Mouse (Mus musculus) lung, embryonic 16.5 days (tissue): ENCODE data around the gene Pitpnm2. TPM values are rescaled to one million over a fixed set of nuclear protein-coding genes. Genes with fewer than 3 reads are reported as not detected.

Experiments
- ATAC-seq: fragments of 200-750 bp; cut with Nextera tagmentation; 2 replicates; pipeline ENCODE4 v1.8.0; 2017; ENCODE audit warnings: low read depth, mild to moderate bottlenecking, moderate library complexity
- H3K27ac ChIP-seq: fragments of 300-500 bp; sonication (generic); 2 replicates; pipeline ENCODE4 v1.5.1; 2014; ENCODE audit warnings: mild to moderate bottlenecking, control low read depth, low read length
- H3K27me3 ChIP-seq: fragments of 300-500 bp; sonication (generic); 2 replicates; pipeline ENCODE4 v1.6.1; 2014; ENCODE audit warnings: low read depth, low read length, mixed read lengths; ENCODE audit not compliant: control insufficient read depth, insufficient read depth
- H3K36me3 ChIP-seq: fragments of 300-500 bp; sonication (generic); 2 replicates; pipeline ENCODE4 v1.6.1; 2014; ENCODE audit warnings: low read length; ENCODE audit not compliant: control insufficient read depth, insufficient read depth
- H3K4me1 ChIP-seq: fragments of 300-500 bp; sonication (generic); replicated peaks from 2 replicates; pipeline ENCODE4 v1.6.1; 2014; ENCODE audit warnings: low read length, mixed read lengths; ENCODE audit not compliant: control insufficient read depth, insufficient read depth
- H3K4me2 ChIP-seq: fragments of 300-500 bp; sonication (generic); 2 replicates; pipeline ENCODE4 v1.6.1; 2014; ENCODE audit warnings: low read depth, low read length, control low read depth
- H3K4me3 ChIP-seq: fragments of 300-500 bp; sonication (generic); 2 replicates; pipeline ENCODE4 v1.5.1; 2014; ENCODE audit warnings: mild to moderate bottlenecking, low read length, control low read depth
- H3K9ac ChIP-seq: fragments of 300-500 bp; sonication (generic); 2 replicates; pipeline ENCODE4 v1.6.1; 2014; ENCODE audit warnings: low read length, control low read depth
- H3K9me3 ChIP-seq: fragments of 300-500 bp; sonication (generic); 2 replicates; pipeline ENCODE4 v1.6.1; 2016; ENCODE audit warnings: low read length; ENCODE audit not compliant: control insufficient read depth
- WGBS: fragments of 180-500 bp; shearing (Covaris S2); extraction: QIAGEN DNeasy Blood & Tissue Kit; methylation state at CpG from one replicate; pipeline ENCODE4 v1.1.7; 2014; 5-methylcytosine and 5-hydroxymethylcytosine counted together
- polyA plus RNA-seq: library from polyadenylated mRNA; unstranded; fragments of >200 nt; fragmentation: Nextera tagmentation; extraction: Ambion mirVana; gene quantifications from 2 replicates; pipeline ENCODE4 v1.2.1, GENCODE M21; 2015

The Pitpnm2 gene
- polyA plus RNA-seq, 1 experiment from 2014 or later = 6.6 TPM

GRCm38 (mm10) chr5:124227193-124227592 lies 22.4 kb downstream of the Pitpnm2 start:
- H3K27ac ChIP-seq = no peak overlapping the region
- WGBS = 48% methylated on average over 6 of the region's 6 CpGs
- H3K9ac ChIP-seq = no peak overlapping the region
- H3K27me3 ChIP-seq = no peaks in the 10 kb centered on the region
- H3K4me3 ChIP-seq = no peak overlapping the region
- no peaks in the 10 kb centered on the region for H3K9me3 ChIP-seq
- no peak overlapping the region for H3K4me2 ChIP-seq
- peaks cover 25% of the 10 kb centered on the region for H3K4me1 ChIP-seq
- no peak; the same call in 1 of the 2 replicates for ATAC-seq
- no peaks in the 10 kb centered on the region for H3K36me3 ChIP-seq

GRCm38 (mm10) chr5:124226494-124226893 lies 23.1 kb downstream of the Pitpnm2 start:
- Histone ChIP-seq H3K36me3 (no peaks in the 10 kb centered on the region), H3K4me1 (peaks cover 30% of the 10 kb centered on the region), H3K9ac (no peak overlapping the region), H3K27ac (no peak overlapping the region), H3K27me3 (no peaks in the 10 kb centered on the region), H3K9me3 (no peaks in the 10 kb centered on the region), H3K4me3 (no peak overlapping the region), H3K4me2 (no peak overlapping the region)
- 79% methylated on average over 4 of the region's 4 CpGs for WGBS
- no peak for ATAC-seq

DNA sequence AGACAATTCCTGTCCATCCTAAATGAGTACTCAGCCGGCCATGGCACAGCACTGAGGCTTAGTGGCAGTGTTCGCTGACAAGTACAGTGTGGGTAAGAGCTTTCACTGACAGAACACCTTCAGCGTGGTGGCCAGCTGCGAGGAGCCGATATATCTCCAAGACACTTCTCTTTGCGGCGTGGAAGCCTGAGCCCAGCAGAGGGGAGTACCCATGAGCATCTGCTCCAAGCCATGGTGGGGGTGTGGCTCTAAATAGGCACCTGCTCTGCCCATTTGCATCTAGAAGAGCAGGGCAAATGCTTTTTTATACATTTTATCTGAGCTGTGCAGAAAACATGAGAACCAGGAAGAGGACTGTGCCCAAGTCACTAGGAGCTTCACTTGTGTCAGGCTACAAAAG lies 23.7 kb downstream of the Pitpnm2 start:
- Histone ChIP-seq H3K9ac (no peak overlapping the region), H3K4me1 (peaks cover 36% of the 10 kb centered on the region)
- ATAC-seq = no peak

GRCm38 (mm10) chr5:124224321-124225092 lies 25.1 kb downstream of the Pitpnm2 start:
- Histone ChIP-seq H3K4me1 (peaks cover 39% of the 10 kb centered on the region), H3K9ac (no peak overlapping the region), H3K9me3 (no peaks in the 10 kb centered on the region), H3K27me3 (no peaks in the 10 kb centered on the region), H3K4me2 (no peak overlapping the region), H3K4me3 (no peak overlapping the region), H3K27ac (no peak overlapping the region), H3K36me3 (no peaks in the 10 kb centered on the region)
- peak; percentile 27 for ATAC-seq
- WGBS = 44% methylated on average over 16 of the region's 16 CpGs

More for the DNA sequence above, 23.7 kb downstream of the Pitpnm2 start:
- Histone ChIP-seq H3K27ac (no peak overlapping the region), H3K4me3 (no peak overlapping the region), H3K4me2 (no peak overlapping the region), H3K27me3 (no peaks in the 10 kb centered on the region), H3K36me3 (no peaks in the 10 kb centered on the region), H3K9me3 (no peaks in the 10 kb centered on the region)
- WGBS = 87% methylated on average over 7 of the region's 7 CpGs

DNA sequence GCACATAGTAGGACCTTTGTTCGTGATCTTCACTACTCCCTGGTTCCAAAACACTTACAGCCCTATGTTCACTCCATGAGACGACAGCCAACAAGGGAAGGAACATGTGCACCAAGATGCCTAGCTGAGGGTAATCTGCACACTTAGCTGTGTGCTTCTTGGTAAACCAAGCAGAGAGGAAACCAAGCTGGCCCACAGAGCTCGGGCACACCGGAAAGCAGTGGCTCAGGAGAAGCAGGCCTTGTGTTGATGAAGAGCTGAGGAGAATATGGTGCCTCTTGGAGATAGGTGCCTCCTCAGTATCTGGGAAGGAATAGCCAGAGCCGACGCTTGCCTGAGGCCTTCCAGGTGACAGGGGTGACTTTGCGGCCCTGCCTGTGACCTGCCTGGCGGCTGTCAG lies 26.0 kb downstream of the Pitpnm2 start:
- Histone ChIP-seq H3K27me3 (no peaks in the 10 kb centered on the region), H3K4me1 (peaks cover 48% of the 10 kb centered on the region), H3K36me3 (no peaks in the 10 kb centered on the region), H3K9ac (no peak overlapping the region), H3K9me3 (no peaks in the 10 kb centered on the region), H3K27ac (no peak overlapping the region), H3K4me3 (no peak overlapping the region), H3K4me2 (no peak overlapping the region)
- 79% methylated on average over 8 of the region's 8 CpGs for WGBS
- ATAC-seq = no peak

GRCm38 (mm10) chr5:124222696-124223095 lies 26.9 kb downstream of the Pitpnm2 start:
- Histone ChIP-seq H3K9me3 (no peaks in the 10 kb centered on the region), H3K27me3 (no peaks in the 10 kb centered on the region), H3K27ac (no peak overlapping the region), H3K9ac (no peak overlapping the region), H3K4me2 (no peak overlapping the region), H3K36me3 (no peaks in the 10 kb centered on the region), H3K4me3 (no peak overlapping the region), H3K4me1 (peaks cover 56% of the 10 kb centered on the region)
- ATAC-seq = no peak
- WGBS = 80% methylated on average over 11 of the region's 11 CpGs

- Histone ChIP-seq H3K4me2 (no peak overlapping the region), H3K4me3 (no peak overlapping the region), H3K9me3 (no peaks in the 10 kb centered on the region), H3K36me3 (no peaks in the 10 kb centered on the region), H3K27me3 (no peaks in the 10 kb centered on the region), H3K4me1 (peaks cover 48% of the 10 kb centered on the region), H3K9ac (0 out of 2 replicates have a peak overlapping the region, but pooled peaks have one; percentile 0), H3K27ac (peak overlapping the region; percentile 64)
- ATAC-seq = no peak
- WGBS = 65% methylated on average over 7 of the region's 7 CpGs
Observed at GRCm38 (mm10) chr5:124221736-124222040, 27.9 kb downstream of the Pitpnm2 start.

GRCm38 (mm10) chr5:124221037-124221735 lies 28.4 kb downstream of the Pitpnm2 start:
- Histone ChIP-seq H3K27me3 (no peaks in the 10 kb centered on the region), H3K9me3 (no peaks in the 10 kb centered on the region), H3K36me3 (no peaks in the 10 kb centered on the region), H3K4me2 (no peak overlapping the region), H3K27ac (peak overlapping the region; percentile 64), H3K9ac (0 out of 2 replicates have a peak overlapping the region, but pooled peaks have one; percentile 0), H3K4me1 (peaks cover 44% of the 10 kb centered on the region), H3K4me3 (no peak overlapping the region)
- WGBS = 36% methylated on average over 7 of the region's 7 CpGs
- peak; percentile 73 for ATAC-seq

- ATAC-seq = no peak
- peak overlapping the region; percentile 51; the same call in 1 of the 2 replicates for H3K27ac ChIP-seq
Observed at GRCm38 (mm10) chr5:124220551-124220950, 29.0 kb downstream of the Pitpnm2 start.

More at GRCm38 (mm10) chr5:124220551-124220950, 29.0 kb downstream of the Pitpnm2 start:
- Histone ChIP-seq H3K4me2 (no peak overlapping the region), H3K36me3 (no peaks in the 10 kb centered on the region), H3K9me3 (no peaks in the 10 kb centered on the region), H3K4me1 (peaks cover 44% of the 10 kb centered on the region), H3K9ac (no peak overlapping the region), H3K27me3 (no peaks in the 10 kb centered on the region), H3K4me3 (no peak overlapping the region)
- WGBS = 88% methylated on average over 5 of the region's 5 CpGs
